Mouse (Mus musculus): ENCODE data around the gene Lmo2. TPM values are rescaled to one million over a fixed set of nuclear protein-coding genes. Genes with fewer than 3 reads are reported as not detected.
A peak's percentile ranks its signal among the peaks of the same experiment; 100 is the strongest.
"Not testable (repeated sequence)": the region's sequence is repeated elsewhere in the genome, so short reads cannot be mapped to it uniquely, and the experiment has no call there.

Gene Lmo2
- polyA plus RNA-seq, 1 experiment from 2014 or later, result 35.6 TPM

GRCm38 (mm10) chr2:103992618-103993332 is 35.0 kb downstream of the Lmo2 start:
- H3K36me3 ChIP-seq (ENCODE audit: control insufficient read depth, insufficient read depth, low read length), result no peaks in the 10 kb centered on the region
- H3K4me2 ChIP-seq (ENCODE audit: low read depth, severe bottlenecking), result no peak overlapping the region
- WGBS, result 29% methylated on average over 17 of the region's 17 CpGs
- H3K9ac ChIP-seq (ENCODE audit: low read length), result no peak overlapping the region
- no peaks in the 10 kb centered on the region for H3K9me3 ChIP-seq (ENCODE audit: control insufficient read depth, low read length)
- DNase-seq (ENCODE audit: low spot score) (no peak), ATAC-seq (ENCODE audit: insufficient number of reproducible peaks, low FRiP score, low TSS enrichment, low read depth) (no peak)
- H3K27ac ChIP-seq (replicated peaks; ENCODE audit: low read depth, low read length), result no peak overlapping the region
- no peaks in the 10 kb centered on the region; the same call in 1 of the 2 replicates for H3K4me1 ChIP-seq (ENCODE audit: control insufficient read depth, insufficient read depth, low read length)
- no peak overlapping the region for H3K4me3 ChIP-seq (ENCODE audit: low read depth, low read length)
- no peaks in the 10 kb centered on the region for H3K27me3 ChIP-seq (ENCODE audit: control insufficient read depth, insufficient read depth, low read length)

- DNase-seq (ENCODE audit: low spot score) (no peak), ATAC-seq (ENCODE audit: insufficient number of reproducible peaks, low FRiP score, low TSS enrichment, low read depth) (no peak)
- Histone ChIP-seq H3K27me3 (ENCODE audit: control insufficient read depth, insufficient read depth, low read length) (no peaks in the 10 kb centered on the region), H3K4me2 (ENCODE audit: low read depth, severe bottlenecking) (no peak overlapping the region), H3K36me3 (ENCODE audit: control insufficient read depth, insufficient read depth, low read length) (no peaks in the 10 kb centered on the region), H3K9ac (ENCODE audit: low read length) (no peak overlapping the region), H3K4me3 (ENCODE audit: low read depth, low read length) (no peak overlapping the region), H3K27ac (replicated peaks; ENCODE audit: low read depth, low read length) (no peak overlapping the region), H3K9me3 (ENCODE audit: control insufficient read depth, low read length) (no peaks in the 10 kb centered on the region), H3K4me1 (ENCODE audit: control insufficient read depth, insufficient read depth, low read length) (no peaks in the 10 kb centered on the region)
- WGBS, result 22% methylated on average over 2 of the region's 2 CpGs
These were observed 43.3 kb downstream of the Lmo2 start for GRCm38 (mm10) chr2:104001076-104001475.

- H3K27me3 ChIP-seq (ENCODE audit: control insufficient read depth, insufficient read depth, low read length), result no peaks in the 10 kb centered on the region
- H3K4me2 ChIP-seq (ENCODE audit: low read depth, severe bottlenecking), result no peak overlapping the region
- ATAC-seq (ENCODE audit: insufficient number of reproducible peaks, low FRiP score, low TSS enrichment, low read depth) (no peak), DNase-seq (ENCODE audit: low spot score) (no peak)
- no peaks in the 10 kb centered on the region for H3K4me1 ChIP-seq (ENCODE audit: control insufficient read depth, insufficient read depth, low read length)
- no peak overlapping the region for H3K4me3 ChIP-seq (ENCODE audit: low read depth, low read length)
- no peak overlapping the region for H3K27ac ChIP-seq (replicated peaks; ENCODE audit: low read depth, low read length)
- H3K36me3 ChIP-seq (ENCODE audit: control insufficient read depth, insufficient read depth, low read length), result no peaks in the 10 kb centered on the region
- WGBS, result 78% methylated on average over 4 of the region's 4 CpGs
- H3K9ac ChIP-seq (ENCODE audit: low read length), result no peak overlapping the region
- H3K9me3 ChIP-seq (ENCODE audit: control insufficient read depth, low read length), result no peaks in the 10 kb centered on the region
These were observed 44.1 kb downstream of the Lmo2 start for GRCm38 (mm10) chr2:104001861-104002260.

- no peaks in the 10 kb centered on the region for H3K4me1 ChIP-seq (ENCODE audit: control insufficient read depth, insufficient read depth, low read length)
- H3K9me3 ChIP-seq (ENCODE audit: control insufficient read depth, low read length), result no peaks in the 10 kb centered on the region
- H3K4me2 ChIP-seq (ENCODE audit: low read depth, severe bottlenecking), result no peak overlapping the region
- H3K4me3 ChIP-seq (ENCODE audit: low read depth, low read length), result no peak overlapping the region
- no peak overlapping the region for H3K9ac ChIP-seq (ENCODE audit: low read length)
- no peaks in the 10 kb centered on the region for H3K36me3 ChIP-seq (ENCODE audit: control insufficient read depth, insufficient read depth, low read length)
- DNase-seq (ENCODE audit: low spot score) (peak; percentile 63), ATAC-seq (ENCODE audit: insufficient number of reproducible peaks, low FRiP score, low TSS enrichment, low read depth) (no peak)
- WGBS, result 32% methylated on average over 16 of the region's 16 CpGs
- H3K27me3 ChIP-seq (ENCODE audit: control insufficient read depth, insufficient read depth, low read length), result no peaks in the 10 kb centered on the region
- no peak overlapping the region for H3K27ac ChIP-seq (replicated peaks; ENCODE audit: low read depth, low read length)
These were observed 45.1 kb downstream of the Lmo2 start for GRCm38 (mm10) chr2:104002711-104003413.

GRCm38 (mm10) chr2:104007793-104008519 is 50.2 kb downstream of the Lmo2 start:
- 86% methylated on average over 7 of the region's 7 CpGs for WGBS
- H3K27ac ChIP-seq (replicated peaks; ENCODE audit: low read depth, low read length), result no peak overlapping the region
- H3K4me1 ChIP-seq (ENCODE audit: control insufficient read depth, insufficient read depth, low read length), result no peaks in the 10 kb centered on the region
- DNase-seq (ENCODE audit: low spot score), result no peak
- H3K36me3 ChIP-seq (ENCODE audit: control insufficient read depth, insufficient read depth, low read length), result no peaks in the 10 kb centered on the region
- no peak for ATAC-seq (ENCODE audit: insufficient number of reproducible peaks, low FRiP score, low TSS enrichment, low read depth)
- no peaks in the 10 kb centered on the region for H3K9me3 ChIP-seq (ENCODE audit: control insufficient read depth, low read length)
- no peak overlapping the region for H3K9ac ChIP-seq (ENCODE audit: low read length)
- H3K27me3 ChIP-seq (ENCODE audit: control insufficient read depth, insufficient read depth, low read length), result no peaks in the 10 kb centered on the region
- no peak overlapping the region for H3K4me3 ChIP-seq (ENCODE audit: low read depth, low read length)
- no peak overlapping the region for H3K4me2 ChIP-seq (ENCODE audit: low read depth, severe bottlenecking)

- H3K4me2 ChIP-seq (ENCODE audit: low read depth, severe bottlenecking); H3K27ac ChIP-seq (replicated peaks; ENCODE audit: low read depth, low read length); ATAC-seq (ENCODE audit: insufficient number of reproducible peaks, low FRiP score, low TSS enrichment, low read depth); H3K4me3 ChIP-seq (ENCODE audit: low read depth, low read length); H3K9me3 ChIP-seq (ENCODE audit: control insufficient read depth, low read length); H3K9ac ChIP-seq (ENCODE audit: low read length); H3K27me3 ChIP-seq (ENCODE audit: control insufficient read depth, insufficient read depth, low read length); H3K36me3 ChIP-seq (ENCODE audit: control insufficient read depth, insufficient read depth, low read length); H3K4me1 ChIP-seq (ENCODE audit: control insufficient read depth, insufficient read depth, low read length); DNase-seq (ENCODE audit: low spot score): not testable (repeated sequence)
- WGBS, result 94% methylated on average over 3 of the region's 3 CpGs
These were observed 51.1 kb downstream of the Lmo2 start for GRCm38 (mm10) chr2:104008853-104009252.

GRCm38 (mm10) chr2:104023096-104023495 is 65.3 kb downstream of the Lmo2 start:
- no peak overlapping the region for H3K9ac ChIP-seq (ENCODE audit: low read length)
- H3K27ac ChIP-seq (replicated peaks; ENCODE audit: low read depth, low read length), result no peak overlapping the region
- H3K9me3 ChIP-seq (ENCODE audit: control insufficient read depth, low read length), result no peaks in the 10 kb centered on the region
- H3K36me3 ChIP-seq (ENCODE audit: control insufficient read depth, insufficient read depth, low read length), result no peaks in the 10 kb centered on the region
- no peak overlapping the region for H3K4me3 ChIP-seq (ENCODE audit: low read depth, low read length)
- DNase-seq (ENCODE audit: low spot score) (no peak), ATAC-seq (ENCODE audit: insufficient number of reproducible peaks, low FRiP score, low TSS enrichment, low read depth) (no peak)
- 85% methylated on average over 7 of the region's 7 CpGs for WGBS
- no peak overlapping the region for H3K4me2 ChIP-seq (ENCODE audit: low read depth, severe bottlenecking)
- H3K27me3 ChIP-seq (ENCODE audit: control insufficient read depth, insufficient read depth, low read length), result no peaks in the 10 kb centered on the region
- no peaks in the 10 kb centered on the region for H3K4me1 ChIP-seq (ENCODE audit: control insufficient read depth, insufficient read depth, low read length)

GRCm38 (mm10) chr2:104024656-104025055 is 66.9 kb downstream of the Lmo2 start:
- Histone ChIP-seq H3K4me3 (ENCODE audit: low read depth, low read length) (no peak overlapping the region), H3K9ac (ENCODE audit: low read length) (no peak overlapping the region), H3K4me1 (ENCODE audit: control insufficient read depth, insufficient read depth, low read length) (peaks cover 8% of the 10 kb centered on the region; the same call in 1 of the 2 replicates), H3K27ac (replicated peaks; ENCODE audit: low read depth, low read length) (no peak overlapping the region), H3K4me2 (ENCODE audit: low read depth, severe bottlenecking) (no peak overlapping the region), H3K9me3 (ENCODE audit: control insufficient read depth, low read length) (no peaks in the 10 kb centered on the region), H3K36me3 (ENCODE audit: control insufficient read depth, insufficient read depth, low read length) (no peaks in the 10 kb centered on the region), H3K27me3 (ENCODE audit: control insufficient read depth, insufficient read depth, low read length) (no peaks in the 10 kb centered on the region)
- no peak for ATAC-seq (ENCODE audit: insufficient number of reproducible peaks, low FRiP score, low TSS enrichment, low read depth)
- DNase-seq (ENCODE audit: low spot score), result no peak
- WGBS, result 85% methylated on average over 4 of the region's 4 CpGs

Data from limb, embryonic 11.5 days (tissue).